Mouse (Mus musculus) spleen, embryonic (tissue): Measurements from ENCODE around the gene Ube2e3.

Source experiments
- CTCF ChIA-PET: fragments of 350-600 bp; sonication (Branson Sonifier 250); formaldehyde crosslinking; loops from one replicate; lab custom pipeline; 2022; lab: Charles Lee

Ube2e3 gene

GRCm38 (mm10) chr2:78867726-78868510 is at the start of gene Ube2e3:
Ube2e3 (plus strand) TSS chr2:78868124.
- CTCF ChIA-PET: no interaction called here

- CTCF ChIA-PET: no interaction called here
These were observed 38.0 kb upstream of the Ube2e3 start for GRCm38 (mm10) chr2:78829887-78830286.

GRCm38 (mm10) chr2:78841494-78842224 is 26.3 kb upstream of the Ube2e3 start:
- CTCF ChIA-PET: no interaction called here

- CTCF ChIA-PET: interaction anchor here (0.6 kb wide), 1 partner anchor 876 kb away, joined by 4 read pairs; no protein-coding TSS in a partner anchor
These were observed 23.6 kb upstream of the Ube2e3 start for GRCm38 (mm10) chr2:78844365-78844764.

- CTCF ChIA-PET: no interaction called here
These were observed 22.6 kb upstream of the Ube2e3 start for GRCm38 (mm10) chr2:78845274-78845673.

GRCm38 (mm10) chr2:78845717-78846116 is 22.2 kb upstream of the Ube2e3 start:
- CTCF ChIA-PET: no interaction called here

GRCm38 (mm10) chr2:78854315-78854714 is 13.6 kb upstream of the Ube2e3 start:
- CTCF ChIA-PET: no interaction called here

- CTCF ChIA-PET: no interaction called here
These were observed 9.3 kb upstream of the Ube2e3 start for GRCm38 (mm10) chr2:78858628-78859027.

GRCm38 (mm10) chr2:78859266-78860087 is 8.4 kb upstream of the Ube2e3 start:
- CTCF ChIA-PET: no interaction called here

- CTCF ChIA-PET: no interaction called here
These were observed 7.9 kb upstream of the Ube2e3 start for GRCm38 (mm10) chr2:78860088-78860372.

- CTCF ChIA-PET: interaction anchor here (0.6 kb wide), 1 partner anchor 786 kb away, joined by 4 read pairs; no protein-coding TSS in a partner anchor
These were observed 3.8 kb upstream of the Ube2e3 start for GRCm38 (mm10) chr2:78864116-78864515.

- CTCF ChIA-PET: interaction anchor here (0.6 kb wide), 1 partner anchor 785 kb away, joined by 4 read pairs; no protein-coding TSS in a partner anchor
These were observed 3.1 kb upstream of the Ube2e3 start for GRCm38 (mm10) chr2:78864866-78865265.

GRCm38 (mm10) chr2:78868511-78868854 is 559 bp downstream of the Ube2e3 start:
- CTCF ChIA-PET: interaction anchor here (0.8 kb wide), 1 partner anchor 94 kb away, joined by 3 read pairs; no protein-coding TSS in a partner anchor

GRCm38 (mm10) chr2:78868951-78869720 is 1.2 kb downstream of the Ube2e3 start:
- CTCF ChIA-PET: interaction anchor here (0.6 to 0.8 kb wide), 3 partner anchors 58 to 679 kb away, joined by 3 to 11 read pairs (median 4); no protein-coding TSS in a partner anchor

- CTCF ChIA-PET: interaction anchor here (0.5 to 0.7 kb wide), 3 partner anchors 57 to 680 kb away, joined by 3 to 11 read pairs (median 4); no protein-coding TSS in a partner anchor
These were observed 2.0 kb downstream of the Ube2e3 start for GRCm38 (mm10) chr2:78869721-78870442.

GRCm38 (mm10) chr2:78870443-78871025 is 2.6 kb downstream of the Ube2e3 start:
- CTCF ChIA-PET: no interaction called here

GRCm38 (mm10) chr2:78871971-78872860 is 4.3 kb downstream of the Ube2e3 start:
- CTCF ChIA-PET: no interaction called here

GRCm38 (mm10) chr2:78873946-78874345 is 6.0 kb downstream of the Ube2e3 start:
- CTCF ChIA-PET: interaction anchor here (1.0 kb wide), 1 partner anchor 11 kb away, joined by 3 read pairs; no protein-coding TSS in a partner anchor

- CTCF ChIA-PET: no interaction called here
These were observed 8.1 kb downstream of the Ube2e3 start for GRCm38 (mm10) chr2:78876002-78876401.
